Mouse (Mus musculus): Measurements from ENCODE around the gene Tmem59l.

DNA sequence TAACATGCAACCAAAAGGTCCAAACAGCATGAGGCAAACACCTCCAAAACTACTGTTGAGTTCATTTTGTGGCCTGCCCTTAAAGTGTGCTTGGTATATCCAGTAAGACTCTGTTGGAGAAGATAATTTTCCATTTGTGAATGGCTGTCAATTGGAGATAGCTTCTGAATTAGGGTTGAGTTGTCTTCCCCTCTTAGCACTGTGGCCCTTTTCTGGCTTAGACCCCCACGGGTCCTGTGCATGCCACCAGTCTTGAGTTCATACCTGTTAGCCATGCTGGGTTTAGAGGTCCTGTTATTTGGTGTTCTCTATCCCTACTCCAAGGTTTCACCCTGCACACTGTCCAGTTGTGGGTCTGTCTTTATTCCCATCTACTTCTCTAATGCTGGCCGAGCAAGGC is 24.6 kb upstream of the Tmem59l start:
- TF ChIP-seq POLR2A (IDR thresholded peaks at IDR 0.05; ENCODE audit: borderline replicate concordance, control insufficient read depth, low read depth, low read length) (no peak), CTCF (IDR thresholded peaks at IDR 0.05; ENCODE audit: control insufficient read depth, insufficient read depth, low read length) (no peak)

Data from bone marrow, adult 2 months (tissue).